Mouse (Mus musculus): Measurements from ENCODE around the gene Mtfmt. TPM values are rescaled to one million over a fixed set of nuclear protein-coding genes. Genes with fewer than 3 reads are reported as not detected.

The Mtfmt gene
- polyA plus RNA-seq, 1 experiment, result 5.8 TPM

GRCm38 (mm10) chr9:65465241-65465640 lies 29.7 kb downstream of the Mtfmt start:
- H3K27ac ChIP-seq (ENCODE audit: insufficient read depth, low read depth, low read length), result no peak overlapping the region
- WGBS, result 79% methylated on average over 2 of the region's 2 CpGs
- peaks cover 7% of the 10 kb centered on the region; the same call in 1 of the 2 replicates for H3K4me1 ChIP-seq (ENCODE audit: control insufficient read depth, insufficient read depth, insufficient read length, low read length)
- no peaks in the 10 kb centered on the region for H3K27me3 ChIP-seq (ENCODE audit: control insufficient read depth, insufficient read depth, low read length)
- H3K36me3 ChIP-seq (ENCODE audit: control insufficient read depth, insufficient read depth, low read length), result peaks cover 21% of the 10 kb centered on the region
- H3K4me3 ChIP-seq (ENCODE audit: low read depth, low read length), result no peak overlapping the region
- TF ChIP-seq CTCF (IDR thresholded peaks at IDR 0.05; ENCODE audit: extremely low read depth, insufficient read length, insufficient replicate concordance, low read depth, low read length) (no peak), POLR2A (IDR thresholded peaks at IDR 0.05; ENCODE audit: low read depth, low read length) (no peak)

GRCm38 (mm10) chr9:65467686-65468085 lies 32.1 kb downstream of the Mtfmt start:
- Histone ChIP-seq H3K27me3 (ENCODE audit: control insufficient read depth, insufficient read depth, low read length) (no peaks in the 10 kb centered on the region), H3K27ac (ENCODE audit: insufficient read depth, low read depth, low read length) (no peak overlapping the region), H3K4me3 (ENCODE audit: low read depth, low read length) (no peak overlapping the region), H3K36me3 (ENCODE audit: control insufficient read depth, insufficient read depth, low read length) (peaks cover 33% of the 10 kb centered on the region), H3K4me1 (ENCODE audit: control insufficient read depth, insufficient read depth, insufficient read length, low read length) (peaks cover 6% of the 10 kb centered on the region; the same call in 1 of the 2 replicates)
- 76% methylated on average over 11 of the region's 11 CpGs for WGBS
- TF ChIP-seq POLR2A (IDR thresholded peaks at IDR 0.05; ENCODE audit: low read depth, low read length), result no peak
- TF ChIP-seq CTCF (IDR thresholded peaks at IDR 0.05; ENCODE audit: extremely low read depth, insufficient read length, insufficient replicate concordance, low read depth, low read length), result no peak

- 83% methylated on average over 4 of the region's 4 CpGs for WGBS
- no peaks in the 10 kb centered on the region for H3K4me1 ChIP-seq (ENCODE audit: control insufficient read depth, insufficient read depth, insufficient read length, low read length)
- H3K36me3 ChIP-seq (ENCODE audit: control insufficient read depth, insufficient read depth, low read length), result peaks cover 43% of the 10 kb centered on the region
- H3K27ac ChIP-seq (ENCODE audit: insufficient read depth, low read depth, low read length), result no peak overlapping the region
- TF ChIP-seq CTCF (IDR thresholded peaks at IDR 0.05; ENCODE audit: extremely low read depth, insufficient read length, insufficient replicate concordance, low read depth, low read length), result no peak
- no peak for TF ChIP-seq POLR2A (IDR thresholded peaks at IDR 0.05; ENCODE audit: low read depth, low read length)
- H3K4me3 ChIP-seq (ENCODE audit: low read depth, low read length), result no peak overlapping the region
- no peaks in the 10 kb centered on the region for H3K27me3 ChIP-seq (ENCODE audit: control insufficient read depth, insufficient read depth, low read length)
Measured at GRCm38 (mm10) chr9:65472769-65473168, 37.2 kb downstream of the Mtfmt start.

- Histone ChIP-seq H3K36me3 (ENCODE audit: control insufficient read depth, insufficient read depth, low read length) (peaks cover 50% of the 10 kb centered on the region), H3K27me3 (ENCODE audit: control insufficient read depth, insufficient read depth, low read length) (no peaks in the 10 kb centered on the region), H3K4me3 (ENCODE audit: low read depth, low read length) (no peak overlapping the region), H3K4me1 (ENCODE audit: control insufficient read depth, insufficient read depth, insufficient read length, low read length) (no peaks in the 10 kb centered on the region), H3K27ac (ENCODE audit: insufficient read depth, low read depth, low read length) (no peak overlapping the region)
- no peak for TF ChIP-seq POLR2A (IDR thresholded peaks at IDR 0.05; ENCODE audit: low read depth, low read length)
- no peak for TF ChIP-seq CTCF (IDR thresholded peaks at IDR 0.05; ENCODE audit: extremely low read depth, insufficient read length, insufficient replicate concordance, low read depth, low read length)
- WGBS, result 86% methylated on average over 8 of the region's 8 CpGs
Measured at GRCm38 (mm10) chr9:65479158-65479557, 43.6 kb downstream of the Mtfmt start.

- Histone ChIP-seq H3K36me3 (ENCODE audit: control insufficient read depth, insufficient read depth, low read length) (peaks cover 50% of the 10 kb centered on the region), H3K4me3 (ENCODE audit: low read depth, low read length) (no peak overlapping the region), H3K4me1 (ENCODE audit: control insufficient read depth, insufficient read depth, insufficient read length, low read length) (no peaks in the 10 kb centered on the region), H3K27me3 (ENCODE audit: control insufficient read depth, insufficient read depth, low read length) (no peaks in the 10 kb centered on the region), H3K27ac (ENCODE audit: insufficient read depth, low read depth, low read length) (no peak overlapping the region)
- 86% methylated on average over 5 of the region's 5 CpGs for WGBS
- TF ChIP-seq POLR2A (IDR thresholded peaks at IDR 0.05; ENCODE audit: low read depth, low read length), result no peak
- TF ChIP-seq CTCF (IDR thresholded peaks at IDR 0.05; ENCODE audit: extremely low read depth, insufficient read length, insufficient replicate concordance, low read depth, low read length), result no peak
Measured at GRCm38 (mm10) chr9:65480071-65480470, 44.5 kb downstream of the Mtfmt start.

- Histone ChIP-seq H3K4me3 (ENCODE audit: low read depth, low read length) (no peak overlapping the region), H3K4me1 (ENCODE audit: control insufficient read depth, insufficient read depth, insufficient read length, low read length) (no peaks in the 10 kb centered on the region), H3K27me3 (ENCODE audit: control insufficient read depth, insufficient read depth, low read length) (no peaks in the 10 kb centered on the region), H3K27ac (ENCODE audit: insufficient read depth, low read depth, low read length) (no peak overlapping the region), H3K36me3 (ENCODE audit: control insufficient read depth, insufficient read depth, low read length) (peaks cover 13% of the 10 kb centered on the region)
- TF ChIP-seq POLR2A (IDR thresholded peaks at IDR 0.05; ENCODE audit: low read depth, low read length) (no peak), CTCF (IDR thresholded peaks at IDR 0.05; ENCODE audit: extremely low read depth, insufficient read length, insufficient replicate concordance, low read depth, low read length) (no peak)
- WGBS, result 90% methylated on average over 3 of the region's 3 CpGs
Measured at GRCm38 (mm10) chr9:65491476-65491875, 55.9 kb downstream of the Mtfmt start.

GRCm38 (mm10) chr9:65492351-65492750 lies 56.8 kb downstream of the Mtfmt start:
- no peaks in the 10 kb centered on the region for H3K27me3 ChIP-seq (ENCODE audit: control insufficient read depth, insufficient read depth, low read length)
- TF ChIP-seq POLR2A (IDR thresholded peaks at IDR 0.05; ENCODE audit: low read depth, low read length), result no peak
- no peak for TF ChIP-seq CTCF (IDR thresholded peaks at IDR 0.05; ENCODE audit: extremely low read depth, insufficient read length, insufficient replicate concordance, low read depth, low read length)
- peaks cover 5% of the 10 kb centered on the region for H3K36me3 ChIP-seq (ENCODE audit: control insufficient read depth, insufficient read depth, low read length)
- H3K4me1 ChIP-seq (ENCODE audit: control insufficient read depth, insufficient read depth, insufficient read length, low read length), result no peaks in the 10 kb centered on the region
- WGBS, result 79% methylated on average over 2 of the region's 2 CpGs
- H3K27ac ChIP-seq (ENCODE audit: insufficient read depth, low read depth, low read length), result no peak overlapping the region
- H3K4me3 ChIP-seq (ENCODE audit: low read depth, low read length), result no peak overlapping the region

All from small intestine, adult 2 months (tissue).